Mouse (Mus musculus) kidney, embryonic 14.5 days (tissue): Measurements from ENCODE around the gene Zmynd10. TPM values are rescaled to one million over a fixed set of nuclear protein-coding genes. Genes with fewer than 3 reads are reported as not detected.
A peak's percentile ranks its signal among the peaks of the same experiment; 100 is the strongest.

Experiments
- ATAC-seq: fragments of 200-750 bp; cut with Nextera tagmentation; 2 replicates; pipeline ENCODE4 v1.8.0; 2017; ENCODE audit warnings: moderate number of reproducible peaks, mild to moderate bottlenecking, moderate TSS enrichment, moderate library complexity; ENCODE audit not compliant: low FRiP score, low TSS enrichment
- H3K27ac ChIP-seq: fragments of 300-500 bp; sonication (generic); 2 replicates; pipeline ENCODE4 v1.5.1; 2014; ENCODE audit warnings: low read depth, mild to moderate bottlenecking, low read length, moderate library complexity, mixed read lengths
- H3K27me3 ChIP-seq: fragments of 300-500 bp; sonication (generic); 2 replicates; pipeline ENCODE4 v1.6.1; 2014; ENCODE audit warnings: mild to moderate bottlenecking, low read length; ENCODE audit not compliant: control insufficient read depth, insufficient read depth
- H3K36me3 ChIP-seq: fragments of 300-500 bp; sonication (generic); 2 replicates; pipeline ENCODE4 v1.6.1; 2014; ENCODE audit warnings: low read length, mixed read lengths; ENCODE audit not compliant: control insufficient read depth, insufficient read depth
- H3K4me1 ChIP-seq: fragments of 300-500 bp; sonication (generic); 2 replicates; pipeline ENCODE4 v1.6.1; 2014; ENCODE audit warnings: low read length, mixed read lengths; ENCODE audit not compliant: control insufficient read depth, insufficient read depth
- H3K4me2 ChIP-seq: fragments of 300-500 bp; sonication (generic); replicated peaks from 2 replicates; pipeline ENCODE4 v1.6.1; 2014; ENCODE audit warnings: low read depth, mild to moderate bottlenecking, low read length
- H3K4me3 ChIP-seq: fragments of 300-500 bp; sonication (generic); 2 replicates; pipeline ENCODE4 v1.5.1; 2014; ENCODE audit warnings: mild to moderate bottlenecking, low read length
- H3K9ac ChIP-seq: fragments of 300-500 bp; sonication (generic); 2 replicates; pipeline ENCODE4 v1.6.1; 2014; ENCODE audit warnings: low read depth, mild to moderate bottlenecking, low read length, moderate library complexity
- H3K9me3 ChIP-seq: fragments of 300-500 bp; sonication (generic); 2 replicates; pipeline ENCODE4 v1.6.1; 2016; ENCODE audit warnings: low read length; ENCODE audit not compliant: control insufficient read depth
- WGBS: fragments of 180-500 bp; shearing (Covaris S2); extraction: QIAGEN DNeasy Blood & Tissue Kit; methylation state at CpG from one replicate; pipeline ENCODE4 v1.1.7; 2014; 5-methylcytosine and 5-hydroxymethylcytosine counted together
- polyA plus RNA-seq: library from polyadenylated mRNA; unstranded; fragments of >200 nt; fragmentation: Nextera tagmentation; extraction: Ambion mirVana; gene quantifications from 2 replicates; pipeline ENCODE4 v1.2.1, GENCODE M21; 2014

The Zmynd10 gene
- polyA plus RNA-seq, 1 experiment from 2014 or later: 1.7 TPM

DNA sequence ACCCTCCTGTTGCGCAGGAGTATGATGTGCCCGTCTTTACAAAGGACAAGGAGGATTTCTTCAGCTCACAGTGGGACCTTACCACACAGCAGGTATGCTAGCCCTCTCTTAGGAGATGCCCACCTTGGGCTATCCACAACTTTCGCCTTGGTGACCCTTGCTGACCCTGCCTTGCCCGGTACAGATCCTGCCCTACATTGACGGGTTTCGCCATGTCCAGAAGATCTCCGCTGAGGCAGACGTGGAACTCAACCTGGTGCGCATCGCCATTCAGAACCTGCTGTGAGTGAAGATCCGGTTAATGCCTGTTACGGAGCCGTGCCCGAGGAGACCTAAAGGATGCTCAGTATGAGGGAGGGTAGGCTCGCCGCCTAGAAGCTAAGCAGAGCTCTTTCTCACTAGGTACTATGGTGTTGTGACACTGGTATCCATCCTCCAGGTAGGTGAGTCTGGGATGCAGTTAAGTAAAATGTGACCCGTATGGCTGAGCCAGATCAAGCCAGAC, 2.9 kb upstream of the Zmynd10 start:
- H3K4me1 ChIP-seq: peaks cover 19% of the 10 kb centered on the region; the same call in 1 of the 2 replicates
- ATAC-seq: no peak
- H3K27ac ChIP-seq: no peak overlapping the region
- WGBS: 95% methylated on average over 17 of the region's 17 CpGs
- no peaks in the 10 kb centered on the region for H3K9me3 ChIP-seq
- no peak overlapping the region for H3K4me3 ChIP-seq
- no peak overlapping the region for H3K9ac ChIP-seq
- H3K27me3 ChIP-seq: no peaks in the 10 kb centered on the region
- H3K36me3 ChIP-seq: peaks cover 23% of the 10 kb centered on the region
- no peak overlapping the region for H3K4me2 ChIP-seq

DNA sequence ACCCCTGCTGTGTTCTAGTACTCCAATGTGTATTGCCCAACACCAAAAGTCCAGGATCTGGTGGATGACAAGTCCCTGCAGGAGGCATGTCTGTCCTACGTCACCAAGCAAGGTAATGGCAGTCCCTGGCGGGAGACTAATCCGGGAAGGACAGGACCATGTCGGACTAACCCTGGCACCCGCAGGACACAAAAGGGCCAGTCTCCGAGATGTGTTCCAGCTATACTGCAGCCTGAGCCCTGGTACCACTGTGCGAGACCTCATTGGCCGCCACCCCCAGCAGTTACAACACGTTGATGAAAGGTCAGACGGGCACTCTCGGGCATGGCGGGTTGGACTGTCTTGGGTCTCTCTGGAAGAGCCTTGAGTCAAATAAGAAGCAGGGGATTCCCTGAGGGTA, 2.4 kb upstream of the Zmynd10 start:
- H3K9ac ChIP-seq: no peak overlapping the region
- 93% methylated on average over 12 of the region's 12 CpGs for WGBS
- peaks cover 19% of the 10 kb centered on the region; the same call in 1 of the 2 replicates for H3K4me1 ChIP-seq
- H3K27ac ChIP-seq: no peak overlapping the region
- H3K4me2 ChIP-seq: no peak overlapping the region
- no peaks in the 10 kb centered on the region for H3K9me3 ChIP-seq
- H3K36me3 ChIP-seq: peaks cover 18% of the 10 kb centered on the region
- H3K4me3 ChIP-seq: no peak overlapping the region
- no peaks in the 10 kb centered on the region for H3K27me3 ChIP-seq
- ATAC-seq: no peak

DNA sequence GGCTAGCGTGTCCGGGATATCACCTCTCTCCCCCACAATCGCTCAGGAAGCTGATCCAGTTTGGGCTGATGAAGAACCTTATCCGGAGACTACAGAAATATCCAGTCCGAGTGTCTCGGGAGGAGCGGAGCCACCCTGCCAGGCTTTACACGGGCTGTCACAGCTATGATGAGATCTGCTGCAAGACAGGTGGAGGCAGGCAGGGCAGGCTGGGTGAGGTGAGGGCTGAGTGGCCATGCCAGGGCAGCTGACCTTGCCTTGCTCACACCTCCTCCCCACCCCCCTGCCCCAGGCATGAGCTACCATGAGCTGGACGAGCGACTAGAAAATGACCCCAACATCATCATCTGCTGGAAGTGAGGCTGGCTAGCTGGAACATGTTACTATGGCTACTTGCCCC, 1.9 kb upstream of the Zmynd10 start:
- no peak overlapping the region for H3K27ac ChIP-seq
- H3K36me3 ChIP-seq: peaks cover 14% of the 10 kb centered on the region
- H3K4me1 ChIP-seq: peaks cover 19% of the 10 kb centered on the region; the same call in 1 of the 2 replicates
- no peak overlapping the region for H3K9ac ChIP-seq
- no peak overlapping the region for H3K4me2 ChIP-seq
- H3K27me3 ChIP-seq: no peaks in the 10 kb centered on the region
- H3K9me3 ChIP-seq: no peaks in the 10 kb centered on the region
- ATAC-seq: no peak
- WGBS: 86% methylated on average over 10 of the region's 10 CpGs
- no peak overlapping the region for H3K4me3 ChIP-seq

DNA sequence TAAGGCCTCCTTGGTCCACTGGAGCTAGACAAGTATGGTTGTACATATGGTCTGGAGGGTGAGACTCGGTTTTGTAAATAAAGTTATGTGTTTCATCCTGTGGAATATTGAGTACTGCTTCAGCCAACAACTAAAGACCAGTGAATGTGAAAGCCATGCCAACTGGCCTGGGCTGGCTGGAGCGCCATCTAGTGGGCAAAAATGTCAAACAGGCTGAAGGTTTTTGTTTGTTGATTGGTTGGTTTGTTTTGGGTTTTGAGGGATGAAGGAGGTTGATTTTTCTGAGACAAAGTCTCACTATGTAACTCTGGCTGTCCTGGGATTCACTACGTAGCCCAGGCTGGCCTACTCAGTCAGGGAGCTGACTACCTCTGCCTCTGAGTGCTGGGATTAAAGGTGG, 1.5 kb upstream of the Zmynd10 start:
- 6% methylated on average over 3 of the region's 3 CpGs for WGBS
- no peak overlapping the region for H3K9ac ChIP-seq
- no peak overlapping the region for H3K4me3 ChIP-seq
- peaks cover 14% of the 10 kb centered on the region for H3K36me3 ChIP-seq
- H3K27me3 ChIP-seq: no peaks in the 10 kb centered on the region
- H3K4me2 ChIP-seq: no peak overlapping the region
- ATAC-seq: no peak
- no peaks in the 10 kb centered on the region for H3K9me3 ChIP-seq
- H3K4me1 ChIP-seq: peaks cover 21% of the 10 kb centered on the region; the same call in 1 of the 2 replicates
- H3K27ac ChIP-seq: no peak overlapping the region

DNA sequence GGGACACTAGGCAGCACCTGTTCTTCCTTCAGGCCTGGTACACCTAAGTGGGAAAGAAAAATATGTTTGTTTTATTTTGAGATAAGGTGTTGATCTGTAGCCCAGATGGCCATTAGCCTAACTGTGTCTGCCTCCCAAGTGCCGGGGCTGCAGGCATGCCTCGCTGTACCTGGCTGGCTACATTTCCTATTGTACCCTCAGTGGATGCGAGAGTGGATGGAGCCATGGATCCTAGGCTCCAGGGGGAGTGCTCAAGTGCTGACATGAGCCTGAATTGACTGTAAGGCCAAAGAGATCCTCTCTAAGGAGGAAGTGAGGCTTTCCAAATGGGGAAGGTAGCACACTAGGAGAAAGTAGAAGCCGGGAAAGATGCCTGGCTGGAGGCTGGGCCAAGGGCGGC, 859 bp downstream of the Zmynd10 start:
- no peak for ATAC-seq
- Histone ChIP-seq H3K9ac (no peak overlapping the region), H3K4me1 (peaks cover 37% of the 10 kb centered on the region; the same call in 1 of the 2 replicates), H3K36me3 (peaks cover 14% of the 10 kb centered on the region), H3K9me3 (no peaks in the 10 kb centered on the region), H3K4me2 (no peak overlapping the region), H3K27ac (no peak overlapping the region), H3K4me3 (no peak overlapping the region), H3K27me3 (no peaks in the 10 kb centered on the region)
- 82% methylated on average over 5 of the region's 5 CpGs for WGBS

DNA sequence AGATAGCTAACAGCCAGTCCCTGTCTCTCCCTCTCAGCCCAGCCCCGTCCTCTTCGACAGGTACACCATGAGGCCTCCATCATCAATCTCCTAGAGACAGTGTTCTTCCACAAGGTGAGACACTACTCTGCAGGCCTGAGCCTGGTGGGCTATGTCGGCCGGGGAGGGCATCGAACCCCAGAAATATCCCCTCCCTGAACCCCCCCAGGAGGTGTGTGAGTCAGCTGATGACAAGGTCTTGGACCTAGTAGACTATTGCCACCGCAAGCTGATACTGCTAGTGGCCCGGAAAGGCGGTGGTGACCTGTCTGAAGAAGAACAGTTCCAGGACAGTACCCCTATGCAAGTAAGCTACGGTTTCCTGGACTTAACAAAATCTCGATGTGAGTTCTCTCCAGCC, 1.7 kb downstream of the Zmynd10 start:
- Histone ChIP-seq H3K9me3 (no peaks in the 10 kb centered on the region), H3K4me3 (no peak overlapping the region), H3K27me3 (no peaks in the 10 kb centered on the region), H3K36me3 (peaks cover 14% of the 10 kb centered on the region), H3K4me1 (peaks cover 43% of the 10 kb centered on the region), H3K9ac (no peak overlapping the region; the same call in 1 of the 2 replicates), H3K27ac (no peak overlapping the region), H3K4me2 (no peak overlapping the region)
- no peak for ATAC-seq
- WGBS: 82% methylated on average over 10 of the region's 10 CpGs

DNA sequence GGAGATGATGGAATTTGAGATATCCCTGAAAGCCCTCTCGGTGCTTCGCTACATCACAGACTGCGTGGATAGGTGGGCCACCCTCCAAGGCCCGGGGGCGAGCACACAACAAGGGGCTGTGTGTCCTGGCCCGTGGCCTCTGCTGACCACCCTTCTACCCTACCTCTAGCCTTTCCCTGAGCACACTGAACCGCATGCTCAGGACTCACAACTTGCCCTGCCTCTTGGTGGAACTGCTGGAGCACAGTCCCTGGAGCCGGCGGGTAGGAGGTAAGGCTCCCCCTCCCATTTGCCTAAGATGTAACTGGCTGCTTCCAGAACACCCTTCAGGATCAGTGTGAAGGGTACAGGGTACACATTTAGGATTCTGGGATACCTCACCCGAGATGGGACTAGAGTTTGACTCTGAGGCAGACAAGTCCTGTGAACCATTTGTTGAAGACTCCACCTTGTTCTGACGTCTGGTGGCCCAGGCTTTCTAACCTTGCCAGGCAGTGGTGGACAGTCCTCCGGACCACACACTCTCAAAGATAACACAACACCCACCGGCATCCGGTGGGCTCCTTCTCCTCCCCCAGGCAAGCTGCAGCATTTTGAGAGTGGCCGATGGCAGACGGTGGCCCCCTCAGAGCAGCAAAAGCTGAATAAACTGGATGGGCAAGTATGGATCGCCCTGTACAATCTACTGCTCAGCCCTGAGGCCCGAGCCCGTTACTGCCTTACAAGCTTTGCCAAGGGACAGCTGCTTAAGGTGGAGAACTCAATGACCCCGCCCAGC, 2.4 kb downstream of the Zmynd10 start:
- no peaks in the 10 kb centered on the region for H3K27me3 ChIP-seq
- H3K9me3 ChIP-seq: no peaks in the 10 kb centered on the region
- peaks cover 43% of the 10 kb centered on the region for H3K4me1 ChIP-seq
- no peak overlapping the region for H3K27ac ChIP-seq
- ATAC-seq: no peak
- no peak overlapping the region for H3K4me2 ChIP-seq
- H3K36me3 ChIP-seq: peaks cover 9% of the 10 kb centered on the region; the same call in 1 of the 2 replicates
- no peak overlapping the region; the same call in 1 of the 2 replicates for H3K9ac ChIP-seq
- H3K4me3 ChIP-seq: no peak overlapping the region
- 77% methylated on average over 20 of the region's 20 CpGs for WGBS

DNA sequence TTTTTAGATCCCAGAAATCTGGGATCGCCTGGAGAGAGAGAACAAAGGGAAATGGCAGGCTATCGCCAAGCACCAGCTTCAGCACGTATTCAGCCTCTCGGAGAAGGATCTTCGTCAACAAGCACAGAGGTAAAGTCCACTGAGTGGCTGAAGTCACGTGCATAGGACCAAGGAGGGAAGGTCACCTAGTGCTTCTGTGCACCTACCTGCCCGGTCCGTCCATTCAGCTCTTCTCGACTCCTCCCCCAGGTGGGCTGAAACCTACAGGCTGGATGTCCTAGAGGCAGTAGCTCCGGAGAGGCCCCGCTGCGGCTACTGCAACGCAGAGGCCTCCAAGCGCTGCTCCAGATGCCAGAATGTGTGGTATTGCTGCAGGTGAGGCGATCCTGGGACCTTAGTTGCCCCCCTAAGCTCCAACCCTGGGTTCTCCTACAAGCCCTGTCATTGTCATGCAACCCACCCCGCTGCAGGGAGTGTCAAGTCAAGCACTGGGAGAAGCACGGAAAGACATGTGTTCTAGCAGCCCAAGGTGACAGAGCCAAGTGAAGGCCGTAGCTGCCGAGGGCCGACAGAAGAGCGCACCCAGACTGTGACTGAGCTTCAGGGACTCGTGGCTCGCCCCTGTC, 3.5 kb downstream of the Zmynd10 start:
- H3K4me1 ChIP-seq: peaks cover 44% of the 10 kb centered on the region
- peak overlapping the region; percentile 87 for H3K4me2 ChIP-seq
- H3K9ac ChIP-seq: peak overlapping the region; percentile 67; the same call in 1 of the 2 replicates
- H3K36me3 ChIP-seq: no peaks in the 10 kb centered on the region
- H3K9me3 ChIP-seq: no peaks in the 10 kb centered on the region
- ATAC-seq: no peak
- peak overlapping the region; percentile 63 for H3K4me3 ChIP-seq
- 26% methylated on average over 23 of the region's 23 CpGs for WGBS
- H3K27me3 ChIP-seq: no peaks in the 10 kb centered on the region
- peak overlapping the region; percentile 69; the same call in 1 of the 2 replicates for H3K27ac ChIP-seq
